Mouse (Mus musculus): ENCODE data around the gene Gck.

Gck gene

DNA sequence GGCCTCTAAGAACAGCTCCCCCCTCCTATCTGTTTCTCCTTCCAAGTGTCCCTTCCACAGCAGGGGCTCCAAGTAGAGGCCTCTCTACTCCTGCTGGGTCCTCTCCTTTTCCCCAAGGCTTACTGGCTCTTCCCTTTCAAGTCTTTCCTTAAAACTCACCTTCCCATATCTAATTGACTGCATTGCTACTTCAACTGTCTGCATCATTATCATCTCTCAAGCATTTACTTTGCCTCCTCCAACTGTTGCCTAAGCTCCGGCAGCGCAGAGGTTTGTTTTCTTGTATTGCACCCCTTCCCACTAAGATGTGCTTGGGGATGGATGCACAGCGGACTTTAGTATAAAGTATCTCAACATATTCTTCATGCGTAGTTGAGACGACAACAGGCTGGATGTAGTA is 72.5 kb downstream of the Gck start:
- DNase-seq (ENCODE audit: low spot score) = no peak

DNA sequence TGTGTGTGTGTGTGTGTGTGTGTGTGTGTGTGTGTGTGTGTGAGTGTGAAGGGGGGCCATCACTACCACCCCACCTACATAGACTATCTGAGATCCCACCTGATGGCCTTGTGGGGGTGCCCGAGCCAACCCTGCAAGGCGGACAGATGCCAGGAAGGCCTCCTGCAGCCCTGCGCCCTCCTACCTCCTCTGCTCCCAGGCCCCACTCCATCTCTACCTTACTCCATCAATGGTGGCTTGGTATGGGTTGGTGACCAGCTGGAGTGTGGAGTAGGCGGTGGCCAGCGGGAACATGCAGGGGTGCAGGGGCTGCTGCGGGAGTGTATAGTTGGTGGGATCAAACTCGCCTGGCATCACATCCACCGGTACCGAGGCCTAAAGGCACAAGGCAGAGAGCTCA is 76.7 kb downstream of the Gck start:
- no peak for DNase-seq (ENCODE audit: low spot score)

DNA sequence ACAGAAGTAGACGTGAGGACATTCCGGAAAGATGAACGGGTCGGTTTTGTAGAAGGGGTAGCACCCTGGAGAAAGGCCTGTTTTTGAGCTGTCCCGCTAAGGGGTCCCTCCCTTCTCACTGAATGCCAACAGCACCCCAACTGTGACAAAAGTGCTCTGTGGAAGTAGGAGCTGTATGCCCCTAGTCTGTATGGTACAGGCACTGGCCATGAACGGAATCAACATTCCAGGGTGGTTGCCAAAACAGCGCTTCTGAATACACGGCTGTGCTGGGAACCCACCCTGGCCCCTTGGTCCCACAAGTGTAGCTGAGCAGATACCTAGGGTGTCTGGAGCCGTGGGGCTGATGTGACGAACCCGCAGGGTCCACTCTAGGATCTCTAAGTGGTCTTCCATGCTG is 77.2 kb downstream of the Gck start:
- no peak for DNase-seq (ENCODE audit: low spot score)

DNA sequence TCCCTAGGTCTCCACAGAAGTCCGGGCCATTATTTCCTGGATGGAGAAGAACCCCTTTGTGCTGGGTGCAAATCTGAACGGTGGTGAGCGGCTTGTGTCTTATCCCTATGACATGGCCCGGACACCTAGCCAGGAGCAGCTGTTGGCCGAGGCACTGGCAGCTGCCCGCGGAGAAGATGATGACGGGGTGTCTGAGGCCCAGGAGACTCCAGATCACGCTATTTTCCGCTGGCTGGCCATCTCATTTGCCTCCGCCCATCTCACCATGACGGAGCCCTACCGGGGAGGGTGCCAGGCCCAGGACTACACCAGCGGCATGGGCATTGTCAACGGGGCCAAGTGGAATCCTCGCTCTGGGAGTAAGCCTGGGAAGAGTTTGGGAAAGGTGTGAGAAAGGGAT is 79.8 kb downstream of the Gck start:
- DNase-seq (ENCODE audit: low spot score) = no peak

DNA sequence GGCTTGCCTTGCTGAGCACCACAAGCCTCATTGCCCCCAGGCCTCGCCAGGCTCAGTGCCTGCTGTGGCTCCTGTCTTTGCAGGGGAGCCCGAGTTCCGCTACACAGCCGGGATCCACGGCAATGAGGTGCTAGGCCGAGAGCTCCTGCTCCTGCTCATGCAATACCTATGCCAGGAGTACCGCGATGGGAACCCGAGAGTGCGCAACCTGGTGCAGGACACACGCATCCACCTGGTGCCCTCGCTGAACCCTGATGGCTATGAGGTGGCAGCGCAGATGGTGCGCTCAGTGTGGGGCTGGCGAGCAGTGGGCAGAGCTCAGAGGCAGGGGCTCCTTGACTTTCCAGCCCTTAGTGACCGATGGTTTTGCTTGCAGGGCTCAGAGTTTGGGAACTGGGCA is 80.5 kb downstream of the Gck start:
- DNase-seq (ENCODE audit: low spot score) = no peak

DNA sequence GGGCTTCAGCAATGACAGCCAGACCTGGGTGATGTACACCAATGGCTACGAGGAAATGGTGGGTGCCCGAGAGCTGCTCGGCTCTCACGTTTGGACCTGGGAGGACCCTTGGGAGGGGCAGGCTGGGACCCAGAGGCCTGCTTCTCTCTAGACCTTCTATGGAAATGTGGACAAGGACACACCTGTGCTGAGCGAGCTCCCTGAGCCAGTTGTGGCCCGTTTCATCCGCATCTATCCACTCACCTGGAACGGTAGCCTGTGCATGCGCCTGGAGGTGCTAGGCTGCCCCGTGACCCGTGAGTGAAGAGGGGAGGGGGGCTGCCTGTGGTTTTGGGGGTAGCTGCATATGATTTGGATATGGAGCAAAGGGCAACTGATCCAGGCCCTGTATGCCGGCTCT is 81.6 kb downstream of the Gck start:
- no peak for DNase-seq (ENCODE audit: low spot score)

DNA sequence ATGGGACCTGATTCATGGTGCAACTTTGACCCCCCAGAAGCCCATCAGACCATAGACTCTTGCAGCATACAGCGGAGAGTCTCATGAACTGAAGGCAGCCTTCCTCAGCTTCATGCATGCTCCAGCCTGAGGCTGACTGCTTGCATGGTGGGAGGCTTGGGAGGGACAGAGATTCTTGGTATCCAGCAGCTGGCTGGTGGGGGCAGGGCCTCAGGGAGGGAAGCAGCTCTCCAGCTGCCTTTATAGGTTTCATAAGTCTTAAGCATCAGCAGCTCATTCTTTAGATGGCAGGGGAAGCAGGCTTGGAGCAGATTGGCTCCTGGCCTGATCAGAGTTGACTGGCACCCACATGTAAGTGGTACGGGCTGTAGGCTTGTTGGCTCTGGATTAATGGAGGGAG is 82.7 kb downstream of the Gck start:
- no peak for DNase-seq (ENCODE audit: low spot score)

DNA sequence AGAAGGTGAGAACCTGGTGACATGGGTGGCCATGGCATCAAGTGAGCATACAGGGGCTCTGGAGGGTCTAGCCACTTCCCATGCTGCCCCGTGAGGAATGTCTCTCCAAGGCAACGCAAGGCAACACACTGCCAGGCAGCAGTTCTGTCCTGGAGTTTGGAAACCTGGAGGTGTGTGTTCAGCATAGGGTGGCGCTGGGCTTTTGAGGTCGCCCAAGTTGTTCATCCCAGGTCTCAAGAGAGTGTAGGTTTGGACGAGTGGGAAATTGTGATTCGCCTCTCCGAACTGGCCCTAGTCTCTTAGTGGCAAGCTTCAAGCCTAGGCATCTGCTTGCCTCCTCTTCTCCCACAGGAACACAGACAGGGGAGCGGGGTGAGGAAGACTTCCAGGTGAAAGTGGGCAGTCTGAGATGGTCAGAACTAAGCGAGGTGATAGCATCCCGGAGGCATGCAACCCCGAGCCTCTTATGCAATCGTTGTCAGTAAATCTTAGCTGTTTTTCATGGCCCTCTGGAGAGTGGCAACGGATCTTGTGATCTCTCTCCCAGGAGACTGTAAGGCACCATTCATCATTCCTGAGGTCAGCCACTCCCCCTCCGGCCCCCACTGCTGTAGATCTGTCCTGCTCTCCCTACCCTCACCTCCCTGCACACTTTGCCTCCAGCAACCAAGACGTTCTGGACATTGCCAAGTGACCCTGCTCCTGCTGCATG is 87.3 kb downstream of the Gck start:
- no peak for DNase-seq (ENCODE audit: low spot score)

DNA sequence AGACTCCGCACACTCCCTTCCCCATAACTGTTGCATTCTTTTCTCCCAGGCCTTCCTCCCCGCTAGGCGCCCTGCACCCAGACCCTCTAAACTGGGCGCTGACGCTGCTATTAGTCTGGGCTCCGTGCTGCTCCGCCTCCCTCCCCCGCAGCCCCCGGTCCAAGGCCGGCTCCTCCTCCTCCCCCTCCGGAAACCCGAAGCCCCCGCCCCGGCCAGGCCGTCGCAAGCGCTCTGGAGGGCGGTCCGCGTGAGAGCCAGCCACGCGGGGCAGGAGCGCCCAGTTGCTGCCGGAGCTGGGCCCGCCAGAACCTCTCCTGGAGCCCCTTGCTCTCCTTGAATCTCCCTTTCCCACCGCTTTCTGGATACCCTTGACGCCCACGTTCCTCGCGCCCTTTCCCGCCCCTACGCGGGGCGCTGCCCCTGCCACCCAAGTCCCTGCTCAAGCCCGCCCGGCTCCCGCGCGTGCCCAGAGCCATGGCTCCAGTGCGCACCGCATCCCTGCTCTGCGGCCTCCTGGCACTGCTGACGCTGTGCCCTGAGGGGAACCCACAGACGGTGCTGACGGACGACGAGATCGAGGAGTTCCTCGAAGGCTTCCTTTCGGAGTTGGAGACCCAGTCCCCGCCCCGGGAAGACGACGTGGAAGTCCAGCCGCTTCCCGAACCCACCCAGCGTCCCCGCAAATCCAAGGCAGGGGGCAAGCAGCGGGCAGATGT is 88.0 kb downstream of the Gck start, which contains the start of gene Aebp1:
Aebp1 (plus strand) TSS at position 270 of the 716 bp plus-strand sequence.
- DNase-seq (ENCODE audit: low spot score) = no peak

DNA sequence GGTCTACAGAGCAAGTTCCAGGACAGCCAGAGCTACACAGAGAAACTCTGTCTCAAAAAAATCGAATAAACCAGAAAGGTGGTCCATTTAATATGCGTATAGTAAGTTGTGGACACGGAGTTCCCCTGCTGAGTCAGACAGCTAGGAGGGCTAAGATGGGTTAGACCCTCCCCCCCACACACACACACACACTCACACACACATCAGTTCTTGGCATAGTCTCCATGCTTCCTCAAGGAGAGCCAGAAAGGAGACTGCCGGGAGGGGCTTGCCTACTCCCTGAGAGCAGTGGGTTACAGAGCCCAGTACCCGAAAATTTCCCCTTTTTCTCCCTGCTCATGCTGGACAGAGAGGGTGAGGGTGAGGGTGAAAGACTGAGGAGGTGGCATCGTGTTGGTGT is 89.2 kb downstream of the Gck start:
- DNase-seq (ENCODE audit: low spot score) = no peak

DNA sequence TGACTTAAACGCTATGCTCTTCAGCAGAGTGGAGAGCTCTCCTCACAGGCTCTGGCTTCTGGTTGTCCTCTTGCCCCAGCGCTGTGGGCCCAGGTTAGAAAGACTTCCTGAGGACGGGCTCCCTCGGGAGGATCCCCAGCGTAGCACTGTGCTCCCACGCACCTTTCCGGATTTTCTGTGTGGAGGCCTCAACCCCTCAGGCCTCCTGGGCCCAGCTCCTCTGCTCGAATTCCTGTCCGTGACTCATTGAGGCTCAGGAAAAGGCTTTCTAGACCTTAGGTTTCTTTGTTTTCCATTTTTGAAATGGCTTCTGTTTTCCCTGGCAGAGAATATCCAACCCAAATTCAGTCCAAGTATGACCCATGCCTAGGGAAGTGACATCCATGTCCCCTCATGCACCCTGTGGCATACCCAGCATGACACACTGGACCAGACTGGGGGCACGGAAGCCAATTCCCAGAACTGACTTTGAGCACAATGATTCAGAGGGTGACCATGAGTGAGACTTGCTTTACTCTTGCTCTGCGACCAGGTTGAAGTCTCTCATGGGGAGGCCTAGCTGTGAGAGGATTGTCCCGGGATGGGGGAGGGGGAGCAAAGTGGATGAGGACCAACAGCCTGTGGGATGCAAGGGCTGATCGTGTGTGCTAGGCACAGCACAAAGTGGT is 89.9 kb downstream of the Gck start:
- DNase-seq (ENCODE audit: low spot score) = no peak

DNA sequence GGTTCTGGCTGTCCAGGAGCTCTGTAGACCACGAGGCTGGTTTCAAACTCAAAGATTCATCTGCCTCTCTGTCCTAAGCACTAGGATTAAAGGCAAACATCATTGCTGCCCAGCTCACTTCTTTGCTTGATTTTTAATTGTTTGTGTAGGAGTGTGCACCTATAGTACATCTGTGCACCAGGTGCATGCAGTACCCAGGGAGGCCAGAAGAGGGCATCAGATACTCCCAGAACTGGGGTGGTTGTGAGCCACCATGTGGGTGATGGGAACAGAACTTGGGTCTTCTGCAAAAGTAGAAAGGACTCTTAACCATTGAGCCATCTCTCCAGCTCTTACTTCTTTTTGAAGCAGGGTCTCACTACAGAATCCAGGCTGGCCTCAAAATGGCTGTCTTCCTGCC is 91.2 kb downstream of the Gck start:
- DNase-seq (ENCODE audit: low spot score) = no peak

DNA sequence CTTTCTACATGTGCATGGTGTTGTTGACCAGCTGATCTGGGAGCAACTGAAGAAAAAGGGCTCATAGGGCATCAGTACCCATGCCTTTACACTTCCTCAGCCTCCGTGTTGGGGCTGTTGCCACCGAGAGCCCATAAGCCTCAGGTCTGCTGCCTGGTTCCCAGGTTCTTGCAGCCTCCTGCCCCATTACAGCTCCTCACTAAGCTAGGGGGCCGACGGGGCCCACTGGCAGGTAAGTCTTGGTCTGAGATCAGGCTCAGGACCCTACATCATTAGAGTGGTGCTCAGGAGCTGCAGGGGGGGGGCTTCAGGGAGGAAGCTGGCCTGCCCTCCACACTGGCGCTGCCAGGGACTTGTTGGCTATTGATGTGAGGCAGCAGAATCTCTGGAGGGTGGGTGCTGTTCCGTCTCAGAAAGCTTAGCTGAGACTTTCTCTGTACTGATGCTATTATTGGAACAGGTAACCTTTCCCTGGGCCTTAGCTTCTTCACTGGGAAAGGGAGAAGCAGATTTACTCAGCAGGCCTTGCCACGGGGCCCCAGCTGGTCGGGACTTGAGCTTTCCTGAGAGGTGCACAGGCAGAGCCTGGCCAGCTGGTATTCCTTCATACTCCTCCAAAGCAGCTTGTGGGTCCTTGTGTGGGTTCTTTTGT is 93.3 kb downstream of the Gck start:
- DNase-seq (ENCODE audit: low spot score) = no peak

DNA sequence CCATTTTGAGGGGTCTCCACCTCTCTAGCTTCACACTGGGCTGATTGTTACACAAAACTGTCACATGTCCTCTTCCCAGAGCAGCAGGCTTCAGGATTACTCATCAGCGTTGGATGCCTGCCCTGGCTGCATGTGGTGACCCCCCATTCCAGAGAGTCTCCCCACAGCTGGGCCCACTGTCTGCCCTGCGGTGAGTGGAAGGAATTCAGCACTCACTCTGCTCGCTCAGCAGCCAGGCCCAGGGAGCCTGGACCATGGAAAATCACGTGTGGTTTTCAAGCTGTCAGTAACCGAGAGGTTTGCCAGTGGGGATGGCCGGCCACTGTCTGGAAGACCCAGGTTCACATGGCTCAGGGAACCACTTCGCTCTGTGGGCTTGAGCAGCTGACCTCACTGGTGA is 94.0 kb downstream of the Gck start:
- no peak for DNase-seq (ENCODE audit: low spot score)

DNA sequence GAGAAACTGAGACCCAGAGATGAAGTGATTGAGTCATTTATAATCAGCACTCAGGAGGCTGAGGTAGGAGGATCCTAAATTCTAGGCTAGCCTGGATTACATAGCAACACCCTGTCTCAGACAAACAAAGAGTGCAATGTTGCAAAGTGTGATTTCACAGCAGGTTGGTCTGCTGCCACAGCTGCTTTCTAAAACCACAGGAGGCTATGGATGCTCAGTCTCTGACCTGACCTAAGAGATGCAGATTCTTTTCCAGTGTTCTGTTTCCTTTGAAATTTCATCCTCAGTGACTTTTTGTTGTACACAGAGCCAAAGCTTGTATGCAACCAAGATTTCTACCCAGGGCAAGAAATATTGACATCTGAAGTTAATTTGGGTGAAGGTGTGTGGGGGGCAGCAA is 94.4 kb downstream of the Gck start:
- DNase-seq (ENCODE audit: low spot score) = no peak

DNA sequence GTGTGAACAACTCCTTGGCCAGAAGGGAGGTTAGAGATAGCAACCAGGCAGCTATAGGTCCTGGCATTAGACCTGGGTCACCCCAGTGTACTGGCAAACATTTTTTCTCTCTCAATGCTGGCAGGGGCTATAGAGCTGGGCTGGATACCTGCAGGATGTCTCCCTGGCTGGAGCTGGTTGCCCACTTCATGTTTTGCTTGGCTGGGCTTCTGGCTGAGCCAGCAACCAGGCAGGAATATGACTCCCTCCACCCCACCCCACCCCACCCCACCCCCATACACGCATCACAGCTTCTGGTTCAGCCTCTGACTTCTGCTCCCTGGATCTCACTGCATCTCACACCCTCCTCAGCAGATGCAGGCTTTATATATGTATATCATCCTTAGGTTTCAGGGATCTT is 97.6 kb downstream of the Gck start:
- DNase-seq (ENCODE audit: low spot score) = no peak

DNA sequence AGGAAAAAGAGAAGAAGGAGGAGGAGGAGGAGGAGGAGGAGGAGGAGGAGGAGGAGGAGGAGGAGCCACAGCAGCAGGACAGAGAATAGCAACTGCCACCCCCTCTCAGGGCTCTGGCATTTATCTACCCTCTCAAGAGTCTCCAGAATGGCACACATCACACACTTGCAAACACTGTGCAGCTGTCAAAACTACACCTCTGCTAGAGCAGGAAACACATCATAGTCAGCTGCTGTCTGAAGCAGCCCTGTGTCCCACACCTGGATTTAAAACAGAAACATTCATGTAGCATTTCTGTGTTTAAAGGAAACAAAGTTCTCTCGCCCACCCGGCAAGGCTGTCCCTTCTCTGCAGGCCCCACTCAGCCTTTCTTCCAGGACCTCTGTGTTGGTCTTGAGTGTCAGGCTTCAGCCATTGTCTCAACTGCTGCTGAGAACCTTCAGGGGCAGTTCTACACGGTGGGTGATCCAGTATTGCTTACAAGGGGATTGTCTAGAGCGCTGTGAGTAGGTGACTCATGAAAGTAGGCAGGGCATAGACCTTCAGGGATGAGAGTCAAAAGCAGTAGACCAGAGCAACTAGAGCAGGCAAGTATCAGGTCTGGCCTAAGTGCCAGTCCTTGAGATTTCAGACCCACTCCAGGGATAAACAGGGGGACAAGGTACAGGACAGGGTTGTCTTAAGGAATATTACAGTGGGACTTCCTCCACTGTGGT is 98.7 kb downstream of the Gck start:
- DNase-seq (ENCODE audit: low spot score) = no peak

Measured in c-Kit-positive CD71-positive TER-119-positive erythroid progenitor cells, embryonic 14.5 days (primary cell).